Mouse (Mus musculus): ENCODE data around the gene E2f6. TPM values are rescaled to one million over a fixed set of nuclear protein-coding genes. Genes with fewer than 3 reads are reported as not detected.

E2f6 gene
- total and polyA plus RNA-seq, 2 experiments, result 8.8 to 10.9 TPM

GRCm38 (mm10) chr12:16844623-16845592, 34.1 kb downstream of the E2f6 start:
- no peak overlapping the region for H3K4me3 ChIP-seq (ENCODE audit: insufficient read depth, low read depth, low read length)

GRCm38 (mm10) chr12:16847204-16847792, 36.5 kb downstream of the E2f6 start:
- Histone ChIP-seq H3K9ac (ENCODE audit: low read depth, low read length) (no peak overlapping the region), H3K4me3 (ENCODE audit: insufficient read depth, low read depth, low read length) (no peak overlapping the region), H3K27ac (replicated peaks; ENCODE audit: insufficient read depth, low read depth, low read length) (no peak overlapping the region), H3K79me2 (ENCODE audit: control insufficient read depth, insufficient read depth, low read length) (no peaks in the 10 kb centered on the region), H3K36me3 (ENCODE audit: control insufficient read depth, insufficient read depth, low read length) (no peaks in the 10 kb centered on the region), H3K27me3 (ENCODE audit: control insufficient read depth, insufficient read depth, low read length) (no peaks in the 10 kb centered on the region), H3K4me1 (ENCODE audit: control insufficient read depth, insufficient read depth, low read length) (peaks cover 6% of the 10 kb centered on the region)
- TF ChIP-seq CTCF (IDR thresholded peaks at IDR 0.05; ENCODE audit: low read depth, low read length) (no peak), POLR2A (IDR thresholded peaks at IDR 0.05; ENCODE audit: extremely low read depth, insufficient read depth, low read length) (no peak)
- no peak for DNase-seq (ENCODE audit: extremely low read depth, low read depth, low spot score)
- 82% methylated on average over 4 of the region's 4 CpGs for WGBS

More at GRCm38 (mm10) chr12:16844623-16845592, 34.1 kb downstream of the E2f6 start:
- Histone ChIP-seq H3K36me3 (ENCODE audit: control insufficient read depth, insufficient read depth, low read length) (no peaks in the 10 kb centered on the region), H3K4me1 (ENCODE audit: control insufficient read depth, insufficient read depth, low read length) (peaks cover 6% of the 10 kb centered on the region; the same call in 1 of the 2 replicates), H3K79me2 (ENCODE audit: control insufficient read depth, insufficient read depth, low read length) (no peaks in the 10 kb centered on the region), H3K9ac (ENCODE audit: low read depth, low read length) (no peak overlapping the region), H3K27me3 (ENCODE audit: control insufficient read depth, insufficient read depth, low read length) (no peaks in the 10 kb centered on the region), H3K27ac (replicated peaks; ENCODE audit: insufficient read depth, low read depth, low read length) (no peak overlapping the region)
- TF ChIP-seq POLR2A (IDR thresholded peaks at IDR 0.05; ENCODE audit: extremely low read depth, insufficient read depth, low read length) (no peak), CTCF (IDR thresholded peaks at IDR 0.05; ENCODE audit: low read depth, low read length) (no peak)
- WGBS, result 75% methylated on average over 14 of the region's 14 CpGs
- no peak for DNase-seq (ENCODE audit: extremely low read depth, low read depth, low spot score)

- Histone ChIP-seq H3K36me3 (ENCODE audit: control insufficient read depth, insufficient read depth, low read length) (no peaks in the 10 kb centered on the region), H3K9ac (ENCODE audit: low read depth, low read length) (no peak overlapping the region), H3K79me2 (ENCODE audit: control insufficient read depth, insufficient read depth, low read length) (no peaks in the 10 kb centered on the region), H3K27me3 (ENCODE audit: control insufficient read depth, insufficient read depth, low read length) (no peaks in the 10 kb centered on the region), H3K27ac (replicated peaks; ENCODE audit: insufficient read depth, low read depth, low read length) (no peak overlapping the region), H3K4me1 (ENCODE audit: control insufficient read depth, insufficient read depth, low read length) (peaks cover 10% of the 10 kb centered on the region), H3K4me3 (ENCODE audit: insufficient read depth, low read depth, low read length) (no peak overlapping the region)
- WGBS, result 84% methylated on average over 2 of the region's 2 CpGs
- no peak for DNase-seq (ENCODE audit: extremely low read depth, low read depth, low spot score)
- TF ChIP-seq POLR2A (IDR thresholded peaks at IDR 0.05; ENCODE audit: extremely low read depth, insufficient read depth, low read length) (no peak), CTCF (IDR thresholded peaks at IDR 0.05; ENCODE audit: low read depth, low read length) (no peak)
These were observed 37.7 kb downstream of the E2f6 start for GRCm38 (mm10) chr12:16848501-16848900.

GRCm38 (mm10) chr12:16849821-16850220, 39.1 kb downstream of the E2f6 start:
- H3K27ac ChIP-seq (replicated peaks; ENCODE audit: insufficient read depth, low read depth, low read length), result no peak overlapping the region
- H3K79me2 ChIP-seq (ENCODE audit: control insufficient read depth, insufficient read depth, low read length), result no peaks in the 10 kb centered on the region
- no peak for TF ChIP-seq POLR2A (IDR thresholded peaks at IDR 0.05; ENCODE audit: extremely low read depth, insufficient read depth, low read length)
- no peak for TF ChIP-seq CTCF (IDR thresholded peaks at IDR 0.05; ENCODE audit: low read depth, low read length)
- H3K36me3 ChIP-seq (ENCODE audit: control insufficient read depth, insufficient read depth, low read length), result no peaks in the 10 kb centered on the region
- no peak for DNase-seq (ENCODE audit: extremely low read depth, low read depth, low spot score)
- WGBS, result 86% methylated on average over 2 of the region's 2 CpGs
- H3K4me1 ChIP-seq (ENCODE audit: control insufficient read depth, insufficient read depth, low read length), result peaks cover 13% of the 10 kb centered on the region
- H3K27me3 ChIP-seq (ENCODE audit: control insufficient read depth, insufficient read depth, low read length), result no peaks in the 10 kb centered on the region
- H3K4me3 ChIP-seq (ENCODE audit: insufficient read depth, low read depth, low read length), result no peak overlapping the region
- no peak overlapping the region for H3K9ac ChIP-seq (ENCODE audit: low read depth, low read length)

- peak; percentile 69 for DNase-seq (ENCODE audit: extremely low read depth, low read depth, low spot score)
- WGBS, result 53% methylated on average over 16 of the region's 16 CpGs
- no peaks in the 10 kb centered on the region for H3K36me3 ChIP-seq (ENCODE audit: control insufficient read depth, insufficient read depth, low read length)
- no peaks in the 10 kb centered on the region for H3K79me2 ChIP-seq (ENCODE audit: control insufficient read depth, insufficient read depth, low read length)
- TF ChIP-seq CTCF (IDR thresholded peaks at IDR 0.05; ENCODE audit: low read depth, low read length) (no peak; the same call in 1 of the 2 replicates), POLR2A (IDR thresholded peaks at IDR 0.05; ENCODE audit: extremely low read depth, insufficient read depth, low read length) (no peak)
- no peak overlapping the region for H3K27ac ChIP-seq (replicated peaks; ENCODE audit: insufficient read depth, low read depth, low read length)
- H3K4me3 ChIP-seq (ENCODE audit: insufficient read depth, low read depth, low read length), result no peak overlapping the region
- H3K27me3 ChIP-seq (ENCODE audit: control insufficient read depth, insufficient read depth, low read length), result no peaks in the 10 kb centered on the region
- no peak overlapping the region for H3K9ac ChIP-seq (ENCODE audit: low read depth, low read length)
- H3K4me1 ChIP-seq (ENCODE audit: control insufficient read depth, insufficient read depth, low read length), result peaks cover 13% of the 10 kb centered on the region
These were observed 39.9 kb downstream of the E2f6 start for GRCm38 (mm10) chr12:16850431-16851375.
